In genomic region chr11:116274045-116274666, GRCm38 (mm10) we compare ENCODE assay signal across 7 mouse cellular contexts. TPM values are rescaled to one million over a fixed set of nuclear protein-coding genes. Genes with fewer than 3 reads are reported as not detected.
DNase-seq lines count a peak whose midpoint lies in the region; ATAC-seq lines count a peak whose summit lies in the region.

Gene Srp68 (minus strand): TSS chr11:116274217.

- H3K4me3 ChIP-seq in intestine, embryonic 15.5 days (replicated peaks), result peak within 1 kb of the TSS; percentile 92
- H3K4me3 ChIP-seq in midbrain, embryonic 10.5 days, result peak within 1 kb of the TSS; percentile 97

- 0 out of 2 replicates have a peak, but pooled peaks cover 3% of the 10 kb centered on the region for H3K36me3 ChIP-seq in intestine, embryonic 15.5 days
- H3K36me3 ChIP-seq in midbrain, embryonic 10.5 days, result peaks cover 35% of the 10 kb centered on the region

- H3K27ac ChIP-seq in intestine, embryonic 15.5 days, result peak within 1 kb of the TSS; percentile 94
- peak within 1 kb of the TSS; percentile 93 for H3K27ac ChIP-seq in midbrain, embryonic 10.5 days (replicated peaks)

- no peaks in the 10 kb centered on the region for H3K27me3 ChIP-seq in intestine, embryonic 15.5 days (replicated peaks)
- H3K27me3 ChIP-seq in midbrain, embryonic 10.5 days (ENCODE audit: low read depth, poor library complexity, severe bottlenecking), result no peaks in the 10 kb centered on the region

- peak within 1 kb of the TSS; percentile 89 for H3K9ac ChIP-seq in intestine, embryonic 15.5 days

- DNase-seq in adrenal gland, adult 2 months, result peak; percentile 96
- DNase-seq in embryo, embryonic 11.5 days (ENCODE audit: low read depth, low spot score), result peak; percentile 84
- peak; percentile 87 to 89 for DNase-seq in gastrocnemius, postnatal 36 days
- DNase-seq in left cerebral cortex, postnatal 25 days (ENCODE audit: low spot score in 2 of 2), result peak; percentile 94 to 97
- peak; percentile 94 for DNase-seq in midbrain, embryonic 10.5 days (ENCODE audit: low spot score)
- DNase-seq in right cerebral cortex, postnatal 4 days, result peak; percentile 90

- intact Hi-C loops in gastrocnemius, postnatal 36 days (cut with DNase I), result no loop called here
- intact Hi-C loops in left cerebral cortex, postnatal 25 days (cut with DNase I), result loop anchor here (2.0 kb wide), 1 partner anchor 33 kb away; the partner anchor contains the start of gene Exoc7

- peak; percentile 97 for ATAC-seq in intestine, embryonic 15.5 days

- no peaks in the 10 kb centered on the region for H3K9me3 ChIP-seq in intestine, embryonic 15.5 days
- no peaks in the 10 kb centered on the region for H3K9me3 ChIP-seq in midbrain, embryonic 10.5 days (replicated peaks)

- H3K4me2 ChIP-seq in intestine, embryonic 15.5 days (replicated peaks), result peak within 1 kb of the TSS; percentile 54

- 2% methylated on average over 32 of the region's 32 CpGs for WGBS in intestine, embryonic 15.5 days
- WGBS in midbrain, embryonic 10.5 days, result 5% methylated on average over 32 of the region's 32 CpGs

- H3K4me1 ChIP-seq in intestine, embryonic 15.5 days (replicated peaks), result peaks cover 12% of the 10 kb centered on the region
- peaks cover 28% of the 10 kb centered on the region for H3K4me1 ChIP-seq in midbrain, embryonic 10.5 days

RNA-seq across cellular contexts. Expression of gene Srp68, which starts in this region (rescaled TPM):
- 10 to 100 TPM; 70.0 to 77.0 TPM for total RNA-seq in adrenal gland, adult 2 months (2021)
- 21.4 and 27.6 TPM in 2 replicates for polyA plus RNA-seq in adrenal gland, adult 2 months (2012; rRNA removed)
- total RNA-seq in gastrocnemius, postnatal 36 days (2021), result 10 to 100 TPM; 72.1 to 83.1 TPM
- polyA plus RNA-seq in intestine, embryonic 15.5 days (2015; fragmentation: Nextera tagmentation; extraction: Ambion mirVana), result 95.2 and 96.7 TPM in 2 replicates
- total RNA-seq in left cerebral cortex, postnatal 25 days (2021), result 10 to 100 TPM; 65.8 to 69.8 TPM
- 96.1 and 106 TPM in 2 replicates for polyA plus RNA-seq in midbrain, embryonic 10.5 days (2016; fragmentation: Nextera tagmentation; extraction: Ambion mirVana)

Comparison
In these comparisons a context has a peak if more than half of its experiments do, and no peak if none do; other contexts are left out.
1. Peak in every context shown above with its lines: DNase-seq, ATAC-seq, H3K4me3 ChIP-seq and H3K27ac ChIP-seq.